Mouse (Mus musculus) forebrain, embryonic 11.5 days (tissue): ENCODE data around the gene Afap1. TPM values are rescaled to one million over a fixed set of nuclear protein-coding genes. Genes with fewer than 3 reads are reported as not detected.

Experiments
- ATAC-seq: fragments of 200-750 bp; cut with Nextera tagmentation; replicated peaks from 2 replicates; pipeline ENCODE4 v1.8.0; 2017; ENCODE audit warnings: moderate TSS enrichment; ENCODE audit not compliant: low FRiP score
- DNase-seq: peaks from one replicate; pipeline ENCODE4 v3.0.0-alpha.2; 2017; ENCODE audit warnings: low spot score
- H3K27ac ChIP-seq: fragments of 300-500 bp; sonication (generic); 2 replicates; pipeline ENCODE4 v1.5.1; 2014; ENCODE audit warnings: low read depth, low read length
- H3K27me3 ChIP-seq: fragments of 300-500 bp; sonication (generic); 2 replicates; pipeline ENCODE4 v1.6.1; 2014; ENCODE audit warnings: mild to moderate bottlenecking, low read length, mixed read lengths; ENCODE audit not compliant: control insufficient read depth, insufficient read depth
- H3K36me3 ChIP-seq: fragments of 300-500 bp; sonication (generic); 2 replicates; pipeline ENCODE4 v1.6.1; 2014; ENCODE audit warnings: mild to moderate bottlenecking, low read length, moderate library complexity, mixed read lengths; ENCODE audit not compliant: control insufficient read depth, insufficient read depth
- H3K4me1 ChIP-seq: fragments of 300-500 bp; sonication (generic); replicated peaks from 2 replicates; pipeline ENCODE4 v1.6.1; 2014; ENCODE audit warnings: low read length, mixed read lengths; ENCODE audit not compliant: control insufficient read depth, insufficient read depth
- H3K4me2 ChIP-seq: fragments of 300-500 bp; sonication (generic); 2 replicates; pipeline ENCODE4 v1.6.1; 2014; ENCODE audit warnings: low read depth, mild to moderate bottlenecking, low read length, moderate library complexity, mixed read lengths; ENCODE audit not compliant: severe bottlenecking
- H3K4me3 ChIP-seq: fragments of 300-500 bp; sonication (generic); 2 replicates; pipeline ENCODE4 v1.5.1; 2014; ENCODE audit warnings: low read depth, low read length
- H3K9ac ChIP-seq: fragments of 300-500 bp; sonication (generic); 2 replicates; pipeline ENCODE4 v1.6.1; 2014; ENCODE audit warnings: low read length
- H3K9me3 ChIP-seq: fragments of 300-500 bp; sonication (generic); 2 replicates; pipeline ENCODE4 v1.6.1; 2016; ENCODE audit warnings: low read length, mixed read lengths; ENCODE audit not compliant: control insufficient read depth
- WGBS: fragments of 180-500 bp; shearing (Covaris S2); extraction: QIAGEN DNeasy Blood & Tissue Kit; methylation state at CpG from one replicate; pipeline ENCODE4 v1.1.7; 2014; 5-methylcytosine and 5-hydroxymethylcytosine counted together
- polyA plus RNA-seq: library from polyadenylated mRNA; unstranded; fragments of >200 nt; fragmentation: Nextera tagmentation; extraction: Ambion mirVana; gene quantifications from 2 replicates; pipeline ENCODE4 v1.2.1, GENCODE M21; 2014

Afap1 gene
- polyA plus RNA-seq, 1 experiment from 2014 or later, result 32.5 TPM

DNA sequence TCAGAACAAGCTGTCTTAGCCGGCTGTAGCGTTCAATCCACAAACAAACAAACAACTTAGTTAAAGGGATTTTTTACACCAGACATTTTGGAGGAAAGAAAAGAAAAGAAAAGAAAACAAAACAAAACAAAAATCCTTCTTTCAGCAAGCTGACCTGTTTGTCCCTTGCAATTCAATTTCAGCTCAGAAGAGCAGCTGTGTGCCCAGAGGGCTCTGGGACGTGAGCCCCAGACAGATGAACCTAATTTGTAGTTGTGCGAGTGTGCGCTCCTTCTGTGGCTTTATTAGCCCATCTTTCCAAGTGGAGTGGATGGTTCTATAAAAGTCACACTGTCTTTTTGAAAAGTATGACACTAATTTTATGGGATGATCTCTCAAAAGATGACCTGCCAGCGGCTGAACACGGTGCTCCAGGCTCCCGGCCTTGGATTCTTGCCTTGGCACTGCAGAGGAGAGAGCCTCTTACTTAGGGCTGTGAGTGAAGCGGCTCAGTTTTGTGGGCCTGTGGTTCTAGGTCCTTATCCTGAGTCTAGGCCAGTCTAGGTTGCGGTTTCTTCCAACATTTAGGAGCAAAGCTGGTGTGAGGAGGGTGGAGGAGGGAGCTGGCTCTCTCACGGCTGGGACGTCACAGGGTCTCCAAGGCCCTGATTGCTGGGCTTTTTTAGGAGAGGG, 22.6 kb downstream of the Afap1 start:
- ATAC-seq, result no peak
- H3K4me2 ChIP-seq, result no peak overlapping the region
- DNase-seq, result no peak
- no peaks in the 10 kb centered on the region for H3K36me3 ChIP-seq
- H3K9me3 ChIP-seq, result no peaks in the 10 kb centered on the region
- no peak overlapping the region for H3K4me3 ChIP-seq
- 72% methylated on average over 12 of the region's 12 CpGs for WGBS
- no peak overlapping the region for H3K9ac ChIP-seq
- H3K27ac ChIP-seq, result no peak overlapping the region
- H3K4me1 ChIP-seq, result peaks cover 10% of the 10 kb centered on the region; the same call in 1 of the 2 replicates
- no peaks in the 10 kb centered on the region for H3K27me3 ChIP-seq

- Histone ChIP-seq H3K36me3 (no peaks in the 10 kb centered on the region), H3K9ac (no peak overlapping the region), H3K4me1 (peaks cover 14% of the 10 kb centered on the region), H3K4me3 (no peak overlapping the region), H3K27me3 (no peaks in the 10 kb centered on the region), H3K9me3 (no peaks in the 10 kb centered on the region), H3K27ac (no peak overlapping the region), H3K4me2 (no peak overlapping the region)
- ATAC-seq, result no peak
- DNase-seq, result no peak
- 57% methylated on average over 5 of the region's 5 CpGs for WGBS
These were observed 23.5 kb downstream of the Afap1 start for GRCm38 (mm10) chr5:35916666-35917065.

GRCm38 (mm10) chr5:35918387-35918786, 25.3 kb downstream of the Afap1 start:
- ATAC-seq (no peak), DNase-seq (no peak)
- H3K4me1 ChIP-seq, result peaks cover 18% of the 10 kb centered on the region

DNA sequence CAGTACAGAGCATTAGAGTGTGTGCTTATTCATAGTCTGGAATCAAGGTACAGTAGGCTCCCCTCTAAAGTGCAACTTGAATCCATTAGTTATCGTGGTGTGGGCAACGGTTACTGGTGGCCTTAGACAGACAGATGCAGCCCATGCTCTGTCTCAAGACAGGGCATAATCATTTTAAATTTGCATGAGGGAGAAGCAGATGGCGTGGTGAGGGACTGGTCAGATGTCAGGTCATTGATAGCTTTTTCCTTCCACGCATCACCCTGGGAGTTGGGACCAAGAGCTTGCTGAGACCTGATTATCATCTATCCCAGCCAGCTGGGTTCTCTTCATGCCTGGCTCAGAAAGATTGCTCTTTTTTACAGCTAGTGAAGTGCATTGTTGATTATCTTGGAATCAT, 27.0 kb downstream of the Afap1 start:
- no peak overlapping the region for H3K4me3 ChIP-seq
- no peak for DNase-seq
- no peak overlapping the region for H3K9ac ChIP-seq
- H3K9me3 ChIP-seq, result no peaks in the 10 kb centered on the region
- H3K27me3 ChIP-seq, result no peaks in the 10 kb centered on the region
- H3K4me1 ChIP-seq, result peaks cover 17% of the 10 kb centered on the region
- no peak overlapping the region for H3K4me2 ChIP-seq
- H3K27ac ChIP-seq, result no peak overlapping the region
- H3K36me3 ChIP-seq, result no peaks in the 10 kb centered on the region
- no peak for ATAC-seq
- WGBS, result 67% methylated on average over 4 of the region's 4 CpGs

More at GRCm38 (mm10) chr5:35918387-35918786, 25.3 kb downstream of the Afap1 start:
- Histone ChIP-seq H3K4me2 (no peak overlapping the region), H3K27me3 (no peaks in the 10 kb centered on the region), H3K36me3 (no peaks in the 10 kb centered on the region), H3K9me3 (no peaks in the 10 kb centered on the region), H3K27ac (0 out of 2 replicates have a peak overlapping the region, but pooled peaks have one; percentile 0), H3K4me3 (no peak overlapping the region), H3K9ac (no peak overlapping the region)
- WGBS, result 41% methylated on average over 8 of the region's 8 CpGs

DNA sequence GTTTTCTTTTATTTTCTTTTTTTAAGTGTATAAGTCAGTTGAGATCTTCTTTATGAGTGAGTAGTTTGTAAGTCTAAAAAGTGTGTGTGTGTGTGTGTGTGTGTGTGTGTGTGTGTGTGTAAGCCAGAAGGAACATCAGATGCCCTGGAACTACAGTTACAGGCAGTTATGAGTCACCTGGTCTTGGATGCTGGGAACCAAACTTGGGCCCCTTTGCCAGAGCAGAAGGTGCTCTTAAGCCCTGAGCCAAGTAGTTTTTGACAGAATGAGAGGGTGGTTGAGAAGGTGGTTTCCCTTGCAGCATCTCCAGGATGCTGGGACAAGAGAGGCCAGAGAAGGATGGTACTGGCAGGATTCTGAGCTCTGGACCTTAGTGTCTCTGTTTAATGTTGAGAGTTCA, 27.4 kb downstream of the Afap1 start:
- Histone ChIP-seq H3K27ac (no peak overlapping the region), H3K9me3 (no peaks in the 10 kb centered on the region), H3K27me3 (no peaks in the 10 kb centered on the region), H3K36me3 (no peaks in the 10 kb centered on the region), H3K4me1 (peaks cover 19% of the 10 kb centered on the region), H3K9ac (no peak overlapping the region), H3K4me3 (no peak overlapping the region), H3K4me2 (no peak overlapping the region)
- no peak for ATAC-seq
- no peak for DNase-seq

GRCm38 (mm10) chr5:35921141-35921540, 28.0 kb downstream of the Afap1 start:
- no peaks in the 10 kb centered on the region for H3K9me3 ChIP-seq
- H3K4me1 ChIP-seq, result peaks cover 19% of the 10 kb centered on the region
- H3K4me3 ChIP-seq, result no peak overlapping the region
- no peak overlapping the region for H3K9ac ChIP-seq
- H3K27me3 ChIP-seq, result no peaks in the 10 kb centered on the region
- 91% methylated on average over 6 of the region's 6 CpGs for WGBS
- no peak overlapping the region for H3K4me2 ChIP-seq
- ATAC-seq (no peak), DNase-seq (no peak)
- H3K36me3 ChIP-seq, result no peaks in the 10 kb centered on the region
- no peak overlapping the region for H3K27ac ChIP-seq

DNA sequence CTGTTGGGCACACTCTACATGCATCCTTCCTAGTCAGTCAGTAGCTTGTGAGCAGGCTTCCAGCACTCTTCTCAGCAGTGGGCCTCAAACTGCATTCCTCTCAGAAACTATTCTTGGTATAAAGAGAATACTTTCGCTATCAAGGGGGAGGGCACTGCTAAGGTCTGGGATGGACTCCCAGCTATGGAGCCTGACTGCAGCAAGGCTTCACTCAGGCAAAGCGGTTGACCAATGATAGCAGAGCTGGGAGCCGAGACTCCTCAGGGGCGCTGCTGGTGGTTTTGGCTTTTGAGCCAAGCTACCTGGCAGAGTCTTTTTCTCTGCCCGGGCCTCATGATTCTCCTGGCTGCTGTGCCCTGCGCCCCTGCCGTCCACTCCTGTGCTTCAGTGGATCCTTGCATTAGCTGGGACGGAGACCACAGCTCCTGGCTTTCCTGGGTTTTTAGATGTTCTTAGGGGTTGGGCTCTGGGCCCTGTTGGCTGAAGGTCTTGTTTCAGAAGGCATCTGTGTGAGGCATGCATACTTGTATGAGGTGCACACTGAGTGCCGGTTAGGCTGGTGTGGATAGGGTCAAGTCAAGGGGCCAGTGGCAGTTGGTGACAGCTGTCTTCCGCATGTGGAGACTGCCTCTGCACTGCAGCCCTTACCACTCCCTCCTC, 28.6 kb downstream of the Afap1 start:
- H3K9ac ChIP-seq, result no peak overlapping the region
- no peaks in the 10 kb centered on the region for H3K27me3 ChIP-seq
- H3K27ac ChIP-seq, result no peak overlapping the region
- H3K4me3 ChIP-seq, result no peak overlapping the region
- ATAC-seq (no peak; the same call in 1 of the 2 replicates), DNase-seq (no peak)
- H3K36me3 ChIP-seq, result no peaks in the 10 kb centered on the region
- 50% methylated on average over 10 of the region's 10 CpGs for WGBS
- peaks cover 19% of the 10 kb centered on the region for H3K4me1 ChIP-seq
- H3K4me2 ChIP-seq, result no peak overlapping the region
- no peaks in the 10 kb centered on the region for H3K9me3 ChIP-seq

- Histone ChIP-seq H3K4me3 (no peak overlapping the region), H3K27ac (no peak overlapping the region), H3K4me2 (no peak overlapping the region), H3K27me3 (no peaks in the 10 kb centered on the region), H3K9me3 (no peaks in the 10 kb centered on the region), H3K36me3 (no peaks in the 10 kb centered on the region), H3K9ac (no peak overlapping the region), H3K4me1 (peaks cover 17% of the 10 kb centered on the region)
- ATAC-seq (no peak), DNase-seq (no peak)
- WGBS, result 90% methylated on average over 6 of the region's 6 CpGs
These were observed 30.3 kb downstream of the Afap1 start for GRCm38 (mm10) chr5:35923448-35923847.
